Mouse (Mus musculus) forebrain, embryonic 12.5 days (tissue): Measurements from ENCODE around the gene Slco3a1. TPM values are rescaled to one million over a fixed set of nuclear protein-coding genes. Genes with fewer than 3 reads are reported as not detected.

ENCODE experiments used
- ATAC-seq: fragments of 200-750 bp; cut with Nextera tagmentation; 2 replicates; pipeline ENCODE4 v1.8.0; 2017; ENCODE audit warnings: moderate TSS enrichment; ENCODE audit not compliant: low FRiP score
- H3K27ac ChIP-seq: fragments of 300-500 bp; sonication (generic); 2 replicates; pipeline ENCODE4 v1.5.1; 2016; ENCODE audit warnings: mild to moderate bottlenecking
- H3K27me3 ChIP-seq: fragments of 300-500 bp; sonication (generic); 2 replicates; pipeline ENCODE4 v1.6.1; 2016; ENCODE audit warnings: mild to moderate bottlenecking
- H3K36me3 ChIP-seq: fragments of 300-500 bp; sonication (generic); replicated peaks from 2 replicates; pipeline ENCODE4 v1.6.1; 2016; ENCODE audit warnings: mild to moderate bottlenecking
- H3K4me1 ChIP-seq: fragments of 300-500 bp; sonication (generic); 2 replicates; pipeline ENCODE4 v1.6.1; 2016
- H3K4me2 ChIP-seq: fragments of 300-500 bp; sonication (generic); 2 replicates; pipeline ENCODE4 v1.6.1; 2016; ENCODE audit warnings: mild to moderate bottlenecking, moderate library complexity
- H3K4me3 ChIP-seq: fragments of 300-500 bp; sonication (generic); replicated peaks from 2 replicates; pipeline ENCODE4 v1.5.1; 2016; ENCODE audit warnings: mild to moderate bottlenecking
- H3K9ac ChIP-seq: fragments of 300-500 bp; sonication (generic); 2 replicates; pipeline ENCODE4 v1.6.1; 2016; ENCODE audit warnings: mild to moderate bottlenecking
- H3K9me3 ChIP-seq: fragments of 300-500 bp; sonication (generic); 2 replicates; pipeline ENCODE4 v1.6.1; 2016
- WGBS: fragments of 180-500 bp; shearing (Covaris S2); methylation state at CpG from one replicate; pipeline ENCODE4 v1.1.7; 2016; 5-methylcytosine and 5-hydroxymethylcytosine counted together
- polyA plus RNA-seq: library from polyadenylated mRNA; unstranded; fragments of >200 nt; fragmentation: Nextera tagmentation; extraction: Ambion mirVana; gene quantifications from 2 replicates; pipeline ENCODE4 v1.2.1, GENCODE M21; 2016

Slco3a1 gene
- polyA plus RNA-seq, 1 experiment from 2014 or later = 12.0 TPM

DNA sequence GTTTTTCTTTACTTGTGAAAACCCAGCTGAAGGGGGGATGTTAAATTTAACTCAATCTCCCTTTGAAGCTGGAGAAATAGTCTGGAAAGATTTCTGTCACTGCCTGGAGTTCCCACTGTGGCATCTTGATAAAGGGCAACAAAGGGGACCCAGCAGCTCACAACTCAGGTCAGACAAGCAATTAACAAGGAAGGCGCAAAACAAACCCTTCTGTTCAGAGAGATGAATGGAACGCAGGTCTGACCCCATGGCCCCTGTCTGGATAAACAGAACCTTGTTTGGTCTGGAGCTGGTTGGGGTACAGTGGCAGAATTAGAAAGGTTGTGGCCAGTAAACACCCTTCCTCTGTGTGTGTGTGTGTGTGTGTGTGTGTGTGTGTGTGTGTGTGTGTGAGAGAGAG, 106.8 kb downstream of the Slco3a1 start:
- no peak overlapping the region for H3K4me2 ChIP-seq
- H3K27me3 ChIP-seq = no peaks in the 10 kb centered on the region
- 1% methylated on average over 2 of the region's 2 CpGs for WGBS
- H3K4me1 ChIP-seq = peaks cover 9% of the 10 kb centered on the region; the same call in 1 of the 2 replicates
- H3K27ac ChIP-seq = no peak overlapping the region
- H3K9me3 ChIP-seq = no peaks in the 10 kb centered on the region
- no peaks in the 10 kb centered on the region for H3K36me3 ChIP-seq
- H3K9ac ChIP-seq = no peak overlapping the region
- no peak for ATAC-seq
- H3K4me3 ChIP-seq = no peak overlapping the region

- no peak for ATAC-seq
- no peaks in the 10 kb centered on the region for H3K27me3 ChIP-seq
- WGBS = 87% methylated on average over 5 of the region's 5 CpGs
These were observed 109.4 kb downstream of the Slco3a1 start for GRCm38 (mm10) chr7:74445148-74445547.

GRCm38 (mm10) chr7:74442380-74442779, 112.2 kb downstream of the Slco3a1 start:
- no peaks in the 10 kb centered on the region for H3K36me3 ChIP-seq
- H3K4me3 ChIP-seq = no peak overlapping the region
- H3K27me3 ChIP-seq = no peaks in the 10 kb centered on the region
- WGBS = 95% methylated on average over 5 of the region's 5 CpGs
- H3K9ac ChIP-seq = no peak overlapping the region
- no peak overlapping the region for H3K27ac ChIP-seq
- no peaks in the 10 kb centered on the region for H3K9me3 ChIP-seq
- no peak overlapping the region for H3K4me2 ChIP-seq
- H3K4me1 ChIP-seq = peaks cover 4% of the 10 kb centered on the region; the same call in 1 of the 2 replicates
- ATAC-seq = no peak

More at GRCm38 (mm10) chr7:74445148-74445547, 109.4 kb downstream of the Slco3a1 start:
- no peak overlapping the region for H3K9ac ChIP-seq
- H3K27ac ChIP-seq = no peak overlapping the region
- H3K36me3 ChIP-seq = no peaks in the 10 kb centered on the region
- no peaks in the 10 kb centered on the region for H3K9me3 ChIP-seq
- no peak overlapping the region for H3K4me3 ChIP-seq
- H3K4me1 ChIP-seq = peaks cover 9% of the 10 kb centered on the region; the same call in 1 of the 2 replicates
- H3K4me2 ChIP-seq = no peak overlapping the region

- WGBS = 32% methylated on average over 1 of the region's 1 CpGs
- ATAC-seq = no peak
- Histone ChIP-seq H3K9ac (no peak overlapping the region), H3K4me2 (no peak overlapping the region), H3K27ac (no peak overlapping the region), H3K4me1 (peaks cover 6% of the 10 kb centered on the region; the same call in 1 of the 2 replicates), H3K4me3 (no peak overlapping the region), H3K9me3 (no peaks in the 10 kb centered on the region), H3K27me3 (no peaks in the 10 kb centered on the region), H3K36me3 (no peaks in the 10 kb centered on the region)
These were observed 117.0 kb downstream of the Slco3a1 start for GRCm38 (mm10) chr7:74437534-74437933.

DNA sequence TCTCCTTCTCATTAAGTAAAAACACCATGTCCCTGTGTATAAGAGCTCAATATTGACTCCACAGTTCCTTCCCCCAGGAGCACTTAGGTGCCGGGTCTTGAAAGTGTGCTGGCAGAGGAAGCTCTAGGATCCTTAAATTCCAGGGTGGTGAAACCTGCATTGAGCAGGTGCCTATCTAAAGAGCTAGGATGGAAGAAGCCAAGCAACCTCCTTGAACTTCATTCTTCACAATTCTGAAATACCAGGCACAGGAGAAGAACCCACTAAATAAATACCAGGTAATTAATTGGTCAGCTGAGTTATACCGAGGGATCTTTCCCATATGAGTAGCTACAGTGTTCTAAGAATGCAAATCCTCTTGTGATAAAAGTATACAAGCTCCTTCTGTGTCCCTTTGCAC, 117.9 kb downstream of the Slco3a1 start:
- Histone ChIP-seq H3K27ac (no peak overlapping the region), H3K4me1 (peaks cover 6% of the 10 kb centered on the region; the same call in 1 of the 2 replicates), H3K4me2 (no peak overlapping the region), H3K36me3 (no peaks in the 10 kb centered on the region), H3K9me3 (no peaks in the 10 kb centered on the region), H3K4me3 (no peak overlapping the region), H3K27me3 (no peaks in the 10 kb centered on the region), H3K9ac (no peak overlapping the region)
- ATAC-seq = no peak
- 88% methylated on average over 2 of the region's 2 CpGs for WGBS

GRCm38 (mm10) chr7:74432950-74433349, 121.6 kb downstream of the Slco3a1 start:
- H3K36me3 ChIP-seq = no peaks in the 10 kb centered on the region
- WGBS = 87% methylated on average over 2 of the region's 2 CpGs
- no peak overlapping the region for H3K4me3 ChIP-seq
- no peak overlapping the region for H3K27ac ChIP-seq
- H3K9me3 ChIP-seq = no peaks in the 10 kb centered on the region
- no peak overlapping the region for H3K9ac ChIP-seq
- peaks cover 6% of the 10 kb centered on the region; the same call in 1 of the 2 replicates for H3K4me1 ChIP-seq
- H3K4me2 ChIP-seq = no peak overlapping the region
- ATAC-seq = no peak
- no peaks in the 10 kb centered on the region for H3K27me3 ChIP-seq

- WGBS = 95% methylated on average over 3 of the region's 3 CpGs
- Histone ChIP-seq H3K4me1 (no peaks in the 10 kb centered on the region), H3K36me3 (no peaks in the 10 kb centered on the region), H3K27ac (no peak overlapping the region), H3K27me3 (no peaks in the 10 kb centered on the region), H3K4me2 (no peak overlapping the region), H3K9ac (no peak overlapping the region), H3K4me3 (no peak overlapping the region), H3K9me3 (no peaks in the 10 kb centered on the region)
- no peak for ATAC-seq
These were observed 125.3 kb downstream of the Slco3a1 start for GRCm38 (mm10) chr7:74429252-74429651.

DNA sequence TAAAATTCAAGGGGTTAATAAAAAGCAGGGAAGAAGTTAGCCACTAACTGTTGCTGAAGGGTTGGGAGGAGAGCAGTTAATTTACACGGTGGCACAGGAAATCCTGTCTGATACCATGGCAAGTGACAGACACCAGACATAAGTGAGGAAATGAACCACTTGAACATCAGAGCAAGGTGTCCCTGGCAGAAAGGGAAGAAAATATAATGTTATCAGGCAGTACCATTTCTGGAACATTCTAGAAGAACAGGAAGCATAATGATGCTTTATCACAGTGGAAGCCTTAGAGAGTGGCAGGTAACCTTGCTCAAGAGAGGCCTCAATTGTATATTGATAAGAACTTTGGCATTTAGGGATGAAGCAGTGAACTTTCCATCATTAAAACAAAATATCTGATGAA, 127.4 kb downstream of the Slco3a1 start:
- H3K9ac ChIP-seq = no peak overlapping the region
- H3K36me3 ChIP-seq = no peaks in the 10 kb centered on the region
- ATAC-seq = no peak
- no peak overlapping the region for H3K27ac ChIP-seq
- WGBS = 88% methylated on average over 1 of the region's 1 CpGs
- H3K27me3 ChIP-seq = no peaks in the 10 kb centered on the region
- no peak overlapping the region for H3K4me2 ChIP-seq
- no peaks in the 10 kb centered on the region for H3K9me3 ChIP-seq
- H3K4me1 ChIP-seq = peaks cover 8% of the 10 kb centered on the region; the same call in 1 of the 2 replicates
- no peak overlapping the region for H3K4me3 ChIP-seq

GRCm38 (mm10) chr7:74425941-74426340, 128.6 kb downstream of the Slco3a1 start:
- no peak for ATAC-seq
- WGBS = 89% methylated on average over 1 of the region's 1 CpGs
- no peak overlapping the region for H3K4me3 ChIP-seq

DNA sequence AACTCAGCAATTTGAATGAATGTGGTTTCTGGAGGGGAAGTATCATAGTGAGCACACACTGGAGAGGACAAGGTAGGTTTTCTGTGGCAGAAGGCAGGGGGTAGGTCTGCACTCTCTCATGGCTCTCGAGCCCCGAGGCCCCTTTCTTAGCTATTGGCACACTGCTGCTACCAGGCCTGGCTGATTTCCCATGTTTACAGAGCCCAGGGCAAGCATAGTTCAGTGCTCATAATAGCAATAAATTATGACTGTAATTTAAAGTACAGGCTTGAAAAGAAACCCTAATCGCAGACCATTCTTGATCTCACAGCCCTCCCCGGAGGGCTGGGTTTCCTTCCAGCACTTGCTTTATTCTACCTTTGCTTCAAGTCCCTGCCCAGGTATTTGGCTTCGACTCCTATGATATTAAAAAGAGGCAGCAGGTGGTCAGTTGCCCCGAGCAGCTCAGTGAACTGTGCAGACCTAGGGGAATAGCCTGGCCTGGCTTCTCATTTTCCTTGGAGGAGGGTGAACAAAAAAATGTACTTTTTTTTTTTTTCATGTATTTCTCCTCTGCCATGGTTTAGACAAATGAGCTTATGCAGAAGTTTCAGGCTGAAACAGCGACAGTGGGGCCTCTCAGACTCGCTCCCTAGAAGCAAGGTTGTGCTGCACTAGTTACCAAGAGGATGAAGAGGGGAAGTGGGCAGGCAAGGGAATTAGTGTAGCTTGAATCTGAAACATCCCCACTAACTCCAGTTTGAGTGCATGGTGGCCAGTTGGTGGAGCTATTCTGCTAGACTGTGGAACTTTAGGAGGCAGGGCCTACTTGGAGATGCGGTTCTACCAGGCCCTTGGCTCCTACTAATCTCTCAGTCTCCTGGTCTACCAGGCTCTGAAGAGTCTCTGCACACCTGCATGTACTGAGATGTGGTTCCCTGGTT, 130.4 kb downstream of the Slco3a1 start:
- Histone ChIP-seq H3K27ac (0 out of 2 replicates have a peak overlapping the region, but pooled peaks have one; percentile 6), H3K27me3 (no peaks in the 10 kb centered on the region), H3K9ac (no peak overlapping the region), H3K9me3 (no peaks in the 10 kb centered on the region), H3K4me3 (no peak overlapping the region), H3K4me1 (peaks cover 8% of the 10 kb centered on the region; the same call in 1 of the 2 replicates), H3K4me2 (no peak overlapping the region), H3K36me3 (no peaks in the 10 kb centered on the region)
- no peak for ATAC-seq
- WGBS = 64% methylated on average over 9 of the region's 9 CpGs

More at GRCm38 (mm10) chr7:74425941-74426340, 128.6 kb downstream of the Slco3a1 start:
- H3K27me3 ChIP-seq = no peaks in the 10 kb centered on the region
- peaks cover 8% of the 10 kb centered on the region; the same call in 1 of the 2 replicates for H3K4me1 ChIP-seq
- H3K9me3 ChIP-seq = no peaks in the 10 kb centered on the region
- H3K4me2 ChIP-seq = no peak overlapping the region
- no peak overlapping the region for H3K9ac ChIP-seq
- H3K27ac ChIP-seq = no peak overlapping the region
- no peaks in the 10 kb centered on the region for H3K36me3 ChIP-seq

DNA sequence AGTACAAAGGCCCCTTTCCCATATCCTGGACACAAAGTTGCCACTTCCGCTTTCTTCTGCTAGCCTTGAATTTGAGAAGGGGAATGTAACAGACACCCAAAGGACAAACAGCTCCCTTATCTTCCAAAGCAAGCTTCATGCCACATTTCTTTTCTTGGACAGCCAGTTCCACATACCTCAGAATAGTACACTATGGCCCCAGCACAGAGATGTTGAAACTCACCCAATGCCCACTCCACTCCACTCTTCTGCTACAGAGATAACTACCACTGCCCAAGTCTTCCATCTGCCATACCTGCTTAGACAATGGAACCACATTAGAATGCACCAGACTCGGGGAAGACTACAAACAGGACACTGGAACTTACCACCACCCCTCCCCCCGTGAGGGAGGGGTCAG, 131.3 kb downstream of the Slco3a1 start:
- no peaks in the 10 kb centered on the region for H3K27me3 ChIP-seq
- H3K27ac ChIP-seq = 0 out of 2 replicates have a peak overlapping the region, but pooled peaks have one; percentile 6
- no peak overlapping the region for H3K4me3 ChIP-seq
- no peak for ATAC-seq
- H3K4me1 ChIP-seq = peaks cover 8% of the 10 kb centered on the region; the same call in 1 of the 2 replicates
- no peaks in the 10 kb centered on the region for H3K36me3 ChIP-seq
- H3K9ac ChIP-seq = no peak overlapping the region
- H3K9me3 ChIP-seq = no peaks in the 10 kb centered on the region
- no peak overlapping the region for H3K4me2 ChIP-seq
- WGBS = 67% methylated on average over 3 of the region's 3 CpGs

GRCm38 (mm10) chr7:74422731-74423130, 131.8 kb downstream of the Slco3a1 start:
- H3K4me3 ChIP-seq = no peak overlapping the region
- peaks cover 8% of the 10 kb centered on the region; the same call in 1 of the 2 replicates for H3K4me1 ChIP-seq
- no peaks in the 10 kb centered on the region for H3K9me3 ChIP-seq
- H3K9ac ChIP-seq = no peak overlapping the region
- no peak for ATAC-seq
- no peak overlapping the region for H3K4me2 ChIP-seq
- H3K27me3 ChIP-seq = no peaks in the 10 kb centered on the region
- no peaks in the 10 kb centered on the region for H3K36me3 ChIP-seq
- H3K27ac ChIP-seq = no peak overlapping the region
- WGBS = 94% methylated on average over 2 of the region's 2 CpGs
